Mouse (Mus musculus): ENCODE results near the gene Ccdc78. TPM values are rescaled to one million over a fixed set of nuclear protein-coding genes. Genes with fewer than 3 reads are reported as not detected.
A peak's percentile ranks its signal among the peaks of the same experiment; 100 is the strongest.
"Not testable (repeated sequence)": the region's sequence is repeated elsewhere in the genome, so short reads cannot be mapped to it uniquely, and the experiment has no call there.

Gene Ccdc78
- total RNA-seq, 2 experiments from 2014 or later: not detected

DNA sequence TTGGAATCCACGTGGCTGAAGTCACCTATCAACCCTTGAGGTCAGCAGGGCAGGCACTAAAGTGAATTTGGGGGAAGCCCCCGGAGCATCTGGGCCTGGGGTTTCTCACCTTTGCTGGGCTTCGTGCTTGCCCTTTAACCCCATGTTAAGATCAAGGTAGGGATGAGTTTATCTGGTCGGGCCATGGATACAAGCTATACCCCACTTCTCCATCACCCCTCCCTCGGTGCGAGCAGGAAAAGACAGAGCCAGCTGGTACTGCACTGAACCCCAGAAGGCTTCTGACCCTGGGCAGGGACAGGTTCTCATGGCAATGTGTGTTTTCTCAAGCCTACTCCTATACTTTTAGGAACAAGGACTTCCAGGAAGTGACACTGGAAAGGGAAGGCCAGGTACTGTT is 5.0 kb upstream of the Ccdc78 start:
- intact Hi-C loops (cut with DNase I): no loop called here
- DNase-seq: no peak

- intact Hi-C loops (cut with DNase I): no loop called here
- no peak for DNase-seq
Measured at GRCm38 (mm10) chr17:25783086-25783485, 3.3 kb upstream of the Ccdc78 start.

DNA sequence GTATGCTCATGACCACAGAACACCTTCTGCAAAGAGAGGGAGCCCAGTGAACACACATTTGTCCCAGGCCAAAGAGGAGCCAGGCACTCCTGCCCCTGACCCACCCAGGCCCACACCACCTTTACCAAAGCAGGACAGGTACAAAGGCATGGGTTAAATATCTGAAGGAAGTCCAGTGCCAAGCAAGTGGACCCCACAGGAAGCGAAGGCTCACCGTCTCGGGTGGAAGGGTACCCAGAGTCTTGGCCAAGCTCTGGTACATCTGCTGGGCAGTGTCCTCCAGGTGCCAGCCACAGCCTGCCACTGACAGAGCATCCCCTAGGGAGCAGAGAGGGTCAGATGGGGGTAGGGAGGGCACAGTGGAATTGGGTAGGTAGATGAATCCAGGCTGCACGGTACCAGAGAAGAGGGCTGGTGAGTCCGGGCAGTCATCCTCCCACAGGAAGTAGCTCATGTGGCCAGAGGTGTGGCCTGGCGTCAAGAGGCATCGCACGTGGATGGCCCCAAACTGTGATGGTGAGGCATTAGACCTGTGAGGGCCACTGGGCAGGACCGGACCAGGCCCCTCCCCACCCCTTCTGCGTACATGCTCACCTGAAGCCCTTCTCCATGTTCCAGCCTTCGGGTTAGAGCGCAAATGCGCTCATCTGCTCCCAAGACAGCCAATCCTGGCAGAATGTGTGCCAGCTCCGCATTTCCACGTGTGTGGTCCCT is 2.4 kb upstream of the Ccdc78 start:
- no peak for DNase-seq
- intact Hi-C loops (cut with DNase I): no loop called here

- intact Hi-C loops (cut with DNase I): no loop called here
Measured at GRCm38 (mm10) chr17:25785281-25785745, 1.1 kb upstream of the Ccdc78 start, which contains the start of gene Haghl. Haghl (minus strand) TSS chr17:25785673.

DNA sequence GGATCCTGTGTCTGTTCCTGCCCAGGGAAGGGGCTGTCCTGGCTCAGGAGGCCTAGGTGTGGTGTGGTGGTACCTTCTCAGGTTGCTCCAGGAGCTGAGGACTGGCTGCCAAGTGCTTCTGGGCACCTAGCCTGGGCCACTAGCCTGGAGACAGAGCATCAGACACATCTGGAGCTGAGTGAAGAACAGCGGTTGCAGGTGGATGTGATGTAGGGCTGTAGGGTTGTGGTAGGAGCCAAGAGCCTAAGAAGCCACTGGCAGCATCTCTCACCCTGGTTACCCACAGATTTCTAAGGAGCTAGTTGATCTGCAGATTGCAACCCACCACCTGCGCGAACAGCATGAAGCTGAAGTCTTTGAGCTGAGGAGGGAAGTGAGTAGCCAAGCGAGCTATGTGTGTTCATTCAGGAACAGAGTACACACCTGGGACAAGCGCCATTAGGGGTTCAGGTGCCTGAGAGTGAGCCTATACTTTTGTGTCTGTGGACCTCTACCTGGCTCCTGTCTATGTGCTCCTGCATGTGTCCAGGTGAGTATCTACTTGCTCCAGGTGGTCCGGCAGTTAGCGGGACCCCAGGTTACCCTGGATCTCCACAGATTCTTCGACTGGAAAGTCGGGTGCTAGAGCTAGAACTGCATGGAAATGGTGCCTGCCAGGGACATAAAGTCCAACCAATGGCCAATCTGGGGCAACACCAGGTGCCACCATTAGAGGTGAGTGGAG is 563 bp downstream of the Ccdc78 start:
- DNase-seq: no peak
- intact Hi-C loops (cut with DNase I): no loop called here

More at GRCm38 (mm10) chr17:25785281-25785745, 1.1 kb upstream of the Ccdc78 start, which contains the start of gene Haghl:
- DNase-seq: peak; percentile 98

DNA sequence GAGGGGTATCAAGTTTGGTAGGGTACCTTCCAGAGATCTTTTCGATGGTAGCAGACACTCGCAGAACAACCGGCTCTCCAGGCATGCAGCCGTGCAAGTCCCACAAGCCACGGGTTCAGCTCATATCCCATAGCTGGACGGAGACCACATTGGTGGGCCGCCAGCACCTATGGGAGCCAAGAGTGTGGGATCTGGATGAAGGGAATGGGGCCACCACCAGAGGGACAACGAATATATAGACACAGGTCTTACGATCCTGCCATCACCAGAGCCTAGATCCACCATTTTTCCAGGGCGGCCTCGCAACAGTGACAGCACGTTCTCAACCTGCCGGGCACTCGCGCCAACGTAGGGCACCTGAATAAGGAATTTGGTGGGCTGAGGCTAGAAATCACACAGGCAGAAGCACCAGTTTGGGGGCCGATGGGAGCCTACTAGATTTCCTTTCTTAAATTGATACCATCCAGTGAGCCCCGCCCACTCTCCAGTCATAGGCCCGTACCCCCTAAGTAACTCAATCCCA is 5.0 kb downstream of the Ccdc78 start:
- no peak for DNase-seq
- intact Hi-C loops (cut with DNase I): no loop called here

DNA sequence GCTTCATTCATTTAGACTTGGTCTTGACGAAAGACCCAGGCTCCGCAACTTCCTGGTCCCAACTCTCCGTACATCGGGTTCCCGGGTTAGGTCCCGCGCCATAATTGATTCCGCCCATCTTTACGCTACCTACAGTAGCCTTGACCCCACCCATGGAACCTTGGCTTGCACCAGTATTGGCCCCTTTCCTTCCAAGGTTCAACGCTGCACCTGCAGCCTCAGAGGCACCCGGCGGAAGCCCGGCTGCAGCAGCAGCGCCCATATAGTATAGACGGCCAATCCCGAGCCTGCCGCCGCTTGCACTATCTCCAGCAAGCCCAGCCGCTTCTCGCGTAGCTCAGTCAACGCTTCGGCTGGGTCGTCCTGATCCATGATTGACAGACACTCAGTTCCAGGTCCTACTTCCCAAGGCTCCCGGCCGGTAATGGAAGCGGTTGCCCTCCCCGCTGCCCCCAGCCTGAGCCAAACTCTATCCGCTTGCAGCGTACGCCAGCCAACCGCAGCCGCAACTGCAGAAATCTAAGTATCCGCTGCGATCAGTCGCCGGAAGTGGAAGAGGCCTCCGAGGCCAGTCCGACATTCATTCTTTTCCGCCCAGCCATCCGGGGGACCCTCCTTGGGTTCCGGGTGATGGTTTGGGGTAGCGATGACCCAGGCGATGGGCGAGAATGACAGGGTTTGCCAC is 5.6 kb downstream of the Ccdc78 start:
- peak; percentile 84 for DNase-seq
- intact Hi-C loops (cut with DNase I): no loop called here

DNA sequence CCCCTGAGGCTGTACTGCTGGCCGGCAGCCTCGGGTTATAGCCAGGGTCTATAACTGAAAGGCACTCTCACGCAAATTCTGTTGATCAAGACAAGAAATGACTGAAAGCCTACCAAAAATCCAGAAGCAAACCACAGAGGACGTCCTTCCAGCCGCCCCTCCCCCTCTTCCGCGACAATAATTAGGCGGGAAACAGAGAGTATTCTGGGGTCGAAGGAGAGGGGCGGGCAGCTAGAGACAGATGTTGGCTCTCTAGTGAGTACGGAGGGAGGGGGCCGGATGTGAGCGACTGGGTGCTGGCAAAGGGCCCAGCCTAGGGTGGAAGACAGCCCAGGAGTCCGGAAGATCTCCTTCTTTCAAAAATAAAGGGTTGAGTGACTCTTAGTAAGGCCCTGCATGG is 6.2 kb downstream of the Ccdc78 start, which contains the start of gene Fam173a:
Fam173a (minus strand) TSS at position 287 of the 400 bp plus-strand sequence.
- DNase-seq: peak; percentile 79
- intact Hi-C loops (cut with DNase I): no loop called here

DNA sequence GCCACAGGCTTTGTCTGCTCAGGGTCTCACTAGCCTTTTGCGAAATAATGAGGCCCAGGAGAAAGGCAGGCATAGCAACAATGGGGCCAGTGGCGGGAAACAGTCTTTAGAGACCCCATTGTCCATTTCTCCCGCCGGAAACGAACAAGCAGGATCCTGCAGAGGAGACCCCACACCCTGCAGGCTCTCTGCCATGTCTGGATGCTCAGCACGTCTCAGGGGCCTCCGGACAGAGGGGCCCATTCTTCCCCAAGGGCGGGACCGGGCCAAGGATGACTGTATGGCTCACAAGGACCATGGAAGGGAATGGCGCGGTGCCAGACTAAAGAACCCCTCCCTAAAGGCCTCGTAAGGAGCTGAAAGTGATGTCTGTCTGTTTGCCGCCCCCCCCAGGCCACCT is 7.8 kb downstream of the Ccdc78 start:
- intact Hi-C loops (cut with DNase I): no loop called here

DNA sequence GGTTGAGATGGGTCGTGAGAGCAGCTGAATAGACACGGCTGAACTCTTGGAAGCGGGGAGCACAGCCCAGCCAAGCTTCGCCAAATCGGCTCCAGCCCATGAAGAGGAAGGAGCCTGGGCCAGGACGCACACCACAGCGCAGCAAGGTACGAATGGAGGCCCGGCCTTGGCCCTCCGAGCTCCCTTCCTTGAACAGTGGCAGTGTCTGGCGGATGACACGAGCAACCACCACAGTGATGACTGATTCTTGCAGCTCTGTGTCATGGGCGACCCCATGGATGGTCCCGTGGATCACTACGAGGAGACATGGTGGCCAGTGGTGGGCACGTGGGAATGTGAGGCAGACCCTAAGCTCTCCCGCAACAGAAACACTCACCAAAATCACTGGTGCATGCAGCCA is 8.6 kb downstream of the Ccdc78 start:
- intact Hi-C loops (cut with DNase I): loop anchor here (5.0 kb wide), 1 partner anchor 318 kb away; no protein-coding TSS in a partner anchor
- no peak for DNase-seq

More for the DNA sequence above, 7.8 kb downstream of the Ccdc78 start:
- DNase-seq: peak; percentile 44

DNA sequence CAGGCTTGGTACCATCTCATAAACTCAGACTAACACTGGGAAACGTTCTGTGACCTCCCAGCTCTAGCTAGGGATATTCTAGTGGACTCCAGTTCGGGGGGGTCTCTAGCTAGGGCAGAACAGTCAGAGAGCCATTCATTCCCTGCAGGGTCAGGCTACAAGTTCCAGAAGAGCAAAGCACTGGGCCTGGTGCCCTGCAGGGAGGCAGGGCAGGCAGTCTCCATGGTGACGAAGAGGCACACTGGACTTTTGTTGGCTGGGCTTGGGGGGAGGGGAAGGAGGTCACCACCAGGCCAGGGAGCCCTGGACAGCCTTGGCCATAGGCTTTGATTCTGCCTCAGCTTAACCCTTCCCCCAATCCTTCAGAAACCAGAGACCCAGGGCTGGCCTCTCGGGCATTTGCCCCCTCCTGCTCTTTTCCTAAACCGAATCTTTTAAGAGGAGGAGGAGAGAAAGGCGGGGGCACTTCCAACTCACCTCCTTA is 9.3 kb downstream of the Ccdc78 start, which contains the start of gene AC134908.4:
AC134908.4 (minus strand) TSS at position 51 of the 484 bp plus-strand sequence.
- intact Hi-C loops (cut with DNase I): loop anchor here (5.0 kb wide), 1 partner anchor 318 kb away; no protein-coding TSS in a partner anchor
- DNase-seq: peak; percentile 60

- intact Hi-C loops (cut with DNase I): loop anchor here (5.0 kb wide), 1 partner anchor 319 kb away; no protein-coding TSS in a partner anchor
- peak; percentile 41 for DNase-seq
Measured at GRCm38 (mm10) chr17:25796211-25796771, 9.9 kb downstream of the Ccdc78 start.

- intact Hi-C loops (cut with DNase I): loop anchor here (5.0 kb wide), 1 partner anchor 320 kb away; no protein-coding TSS in a partner anchor
- DNase-seq: peak; percentile 91
Measured at GRCm38 (mm10) chr17:25796951-25797369, 10.6 kb downstream of the Ccdc78 start, which contains the start of gene Metrn. Metrn (minus strand) TSS chr17:25797136.

DNA sequence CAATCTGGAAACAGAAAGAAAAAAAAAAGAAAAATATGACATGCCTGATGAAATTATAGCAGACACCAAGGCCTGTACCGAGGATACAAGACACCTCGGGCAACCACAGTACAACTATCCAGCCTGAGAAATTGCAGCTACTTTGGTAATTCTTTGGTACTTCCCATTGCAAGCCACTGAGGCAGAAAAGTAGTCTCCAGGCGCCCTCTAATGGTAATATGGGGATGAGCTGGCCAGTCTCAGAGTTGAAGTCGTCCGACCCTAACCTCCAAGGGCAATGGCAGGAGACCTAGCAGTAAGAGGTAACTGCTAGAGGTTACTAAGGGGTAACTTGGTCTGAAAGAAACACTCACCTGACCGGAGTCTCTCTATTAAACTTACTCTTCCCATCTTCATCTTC is 14.6 kb downstream of the Ccdc78 start:
- peak; percentile 56 for DNase-seq
- intact Hi-C loops (cut with DNase I): loop anchor here (5.0 kb wide), 1 partner anchor 69 kb away; no protein-coding TSS in a partner anchor

DNA sequence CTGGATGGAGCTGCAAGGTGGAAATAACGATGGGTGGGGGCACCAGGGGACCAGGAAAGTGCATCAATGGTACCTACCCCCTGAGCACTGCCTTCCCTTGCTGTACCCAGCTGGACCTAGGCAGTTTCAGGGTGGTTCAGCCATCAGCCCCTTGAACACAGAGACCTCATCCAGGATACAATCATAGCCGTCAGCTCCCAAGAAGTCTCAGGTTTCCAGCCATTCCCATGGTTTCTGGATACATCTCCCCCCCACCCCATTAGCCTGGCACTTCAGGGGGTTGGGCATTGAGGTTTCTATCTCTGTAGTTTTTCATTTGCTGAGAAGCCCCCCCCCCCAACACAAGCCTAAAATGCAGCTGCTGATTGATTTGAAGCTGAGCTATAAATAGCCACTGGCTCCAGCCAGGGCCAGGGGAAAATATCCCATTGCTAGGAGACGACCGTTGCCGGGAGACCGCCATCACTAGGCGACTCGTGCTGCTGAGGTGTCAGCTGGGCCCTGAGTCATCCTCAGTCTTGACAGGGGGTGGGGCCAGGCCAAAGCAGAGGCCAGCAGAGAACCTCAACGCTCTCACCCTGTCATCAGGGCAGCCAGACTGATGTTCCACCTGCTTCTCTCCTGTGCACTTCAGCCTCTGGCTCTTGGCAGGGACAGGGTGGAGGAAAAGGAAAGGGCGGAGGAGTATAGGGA is 16.6 kb downstream of the Ccdc78 start:
- intact Hi-C loops (cut with DNase I): loop anchor here (5.0 kb wide), 1 partner anchor 71 kb away; no protein-coding TSS in a partner anchor
- peak; percentile 83 for DNase-seq

GRCm38 (mm10) chr17:25806507-25806906 is 20.1 kb downstream of the Ccdc78 start:
- intact Hi-C loops (cut with DNase I): no loop called here

GRCm38 (mm10) chr17:25807452-25807851 is 21.1 kb downstream of the Ccdc78 start:
- DNase-seq; intact Hi-C loops (cut with DNase I): not testable (repeated sequence)

More at GRCm38 (mm10) chr17:25806507-25806906, 20.1 kb downstream of the Ccdc78 start:
- DNase-seq: no peak

DNA sequence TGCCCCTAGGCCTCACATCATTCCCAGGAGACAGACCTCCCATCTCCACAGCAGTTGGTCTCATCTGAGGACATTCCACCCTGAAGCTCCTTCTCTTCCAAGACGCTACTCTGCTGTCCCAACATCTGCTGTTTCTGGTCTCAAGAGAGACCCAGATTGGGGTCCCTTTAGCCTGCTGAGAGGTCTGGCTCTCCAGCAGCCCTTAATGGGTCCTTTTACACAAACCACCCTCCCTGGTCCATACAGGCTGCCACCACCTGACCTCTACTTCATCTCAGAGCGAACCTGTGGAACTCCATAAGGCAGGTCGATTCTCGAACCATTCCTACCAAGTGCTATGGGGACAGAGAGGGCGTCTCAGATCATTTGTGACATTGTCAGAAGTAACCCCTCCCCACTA is 21.6 kb downstream of the Ccdc78 start:
- no peak for DNase-seq
- intact Hi-C loops (cut with DNase I): no loop called here
